Mouse (Mus musculus) liver, adult 2 months (tissue): ENCODE measurements around the gene Gm17364.

ENCODE experiments used
- CTCF ChIP-seq: fragments of 200-500 bp; IDR thresholded peaks from 2 replicates; pipeline ENCODE4 v1.5.1; 2011; ENCODE audit warnings: low read depth, low read length, control low read depth
- POLR2A ChIP-seq: fragments of 200-500 bp; IDR thresholded peaks from 2 replicates; pipeline ENCODE4 v1.6.1; 2011; ENCODE audit warnings: low read length, control low read depth; ENCODE audit not compliant: insufficient read depth; ENCODE audit errors: extremely low read depth

- TF ChIP-seq POLR2A (no peak), CTCF (no peak)
These were observed 22.1 kb downstream of the Gm17364 start for GRCm38 (mm10) chr13:41251667-41252066.
